Mouse (Mus musculus): ENCODE results near the gene 9230110F15Rik. TPM values are rescaled to one million over a fixed set of nuclear protein-coding genes. Genes with fewer than 3 reads are reported as not detected.
"Not testable (repeated sequence)": the region's sequence is repeated elsewhere in the genome, so short reads cannot be mapped to it uniquely, and the experiment has no call there.

Gene 9230110F15Rik
- not detected in 2 replicates for polyA plus RNA-seq (2014; fragmentation: Nextera tagmentation; extraction: Ambion mirVana)

- no peak within 1 kb of the TSS for H3K9ac ChIP-seq (ENCODE audit: low read length)
- no peak within 1 kb of the TSS for H3K4me3 ChIP-seq (ENCODE audit: low read depth, low read length)
- no peaks in the 10 kb centered on the region for H3K9me3 ChIP-seq (replicated peaks; ENCODE audit: control insufficient read depth, low read length)
- DNase-seq (ENCODE audit: low spot score) (no peak), ATAC-seq (no peak)
- no peaks in the 10 kb centered on the region for H3K36me3 ChIP-seq (ENCODE audit: control insufficient read depth, insufficient read depth, low read length)
- no peaks in the 10 kb centered on the region for H3K4me1 ChIP-seq (ENCODE audit: control insufficient read depth, insufficient read depth, low read length)
- H3K27me3 ChIP-seq (replicated peaks; ENCODE audit: control insufficient read depth, insufficient read depth, low read length), result no peaks in the 10 kb centered on the region
- 82% methylated on average over 1 of the region's 1 CpGs for WGBS
- no peak within 1 kb of the TSS for H3K4me2 ChIP-seq (ENCODE audit: low read length)
- no peak within 1 kb of the TSS for H3K27ac ChIP-seq (ENCODE audit: low read depth, low read length)
These were observed at the start of gene 9230110F15Rik for GRCm38 (mm10) chr9:35844050-35844449. Gene 9230110F15Rik (minus strand): TSS chr9:35844150.

- H3K27ac ChIP-seq (ENCODE audit: low read depth, low read length); H3K9ac ChIP-seq (ENCODE audit: low read length); DNase-seq (ENCODE audit: low spot score); H3K36me3 ChIP-seq (ENCODE audit: control insufficient read depth, insufficient read depth, low read length); H3K4me3 ChIP-seq (ENCODE audit: low read depth, low read length); ATAC-seq; H3K4me1 ChIP-seq (ENCODE audit: control insufficient read depth, insufficient read depth, low read length); H3K9me3 ChIP-seq (replicated peaks; ENCODE audit: control insufficient read depth, low read length); H3K27me3 ChIP-seq (replicated peaks; ENCODE audit: control insufficient read depth, insufficient read depth, low read length); H3K4me2 ChIP-seq (ENCODE audit: low read length): not testable (repeated sequence)
- 66% methylated on average over 1 of the region's 1 CpGs for WGBS
These were observed 49.2 kb upstream of the 9230110F15Rik start for GRCm38 (mm10) chr9:35893112-35893511.

- H3K4me1 ChIP-seq (ENCODE audit: control insufficient read depth, insufficient read depth, low read length); DNase-seq (ENCODE audit: low spot score); H3K9ac ChIP-seq (ENCODE audit: low read length); H3K27me3 ChIP-seq (replicated peaks; ENCODE audit: control insufficient read depth, insufficient read depth, low read length); H3K4me3 ChIP-seq (ENCODE audit: low read depth, low read length); ATAC-seq; H3K27ac ChIP-seq (ENCODE audit: low read depth, low read length); H3K4me2 ChIP-seq (ENCODE audit: low read length); H3K36me3 ChIP-seq (ENCODE audit: control insufficient read depth, insufficient read depth, low read length); H3K9me3 ChIP-seq (replicated peaks; ENCODE audit: control insufficient read depth, low read length): not testable (repeated sequence)
- WGBS, result 94% methylated on average over 15 of the region's 15 CpGs
These were observed 26.1 kb downstream of the 9230110F15Rik start for GRCm38 (mm10) chr9:35817881-35818280.

GRCm38 (mm10) chr9:35798146-35798545 lies 45.8 kb downstream of the 9230110F15Rik start:
- no peaks in the 10 kb centered on the region for H3K4me1 ChIP-seq (ENCODE audit: control insufficient read depth, insufficient read depth, low read length)
- no peaks in the 10 kb centered on the region for H3K36me3 ChIP-seq (ENCODE audit: control insufficient read depth, insufficient read depth, low read length)
- no peaks in the 10 kb centered on the region for H3K27me3 ChIP-seq (replicated peaks; ENCODE audit: control insufficient read depth, insufficient read depth, low read length)
- no peak overlapping the region for H3K9ac ChIP-seq (ENCODE audit: low read length)
- no peak overlapping the region for H3K27ac ChIP-seq (ENCODE audit: low read depth, low read length)
- H3K4me2 ChIP-seq (ENCODE audit: low read length), result no peak overlapping the region
- H3K9me3 ChIP-seq (replicated peaks; ENCODE audit: control insufficient read depth, low read length), result peaks cover 4% of the 10 kb centered on the region; the same call in 1 of the 2 replicates
- ATAC-seq, result no peak
- H3K4me3 ChIP-seq (ENCODE audit: low read depth, low read length), result no peak overlapping the region
- no peak for DNase-seq (ENCODE audit: low spot score)

GRCm38 (mm10) chr9:35790001-35790400 lies 53.9 kb downstream of the 9230110F15Rik start, which contains the start of the genes Gm27235 and D730048I06Rik:
Gene Gm27235 (minus strand): TSS chr9:35790101.
Gene D730048I06Rik (minus strand): TSS chr9:35790112.
- Histone ChIP-seq H3K9ac (ENCODE audit: low read length) (no peak within 1 kb of the TSS), H3K4me2 (ENCODE audit: low read length) (no peak within 1 kb of the TSS), H3K4me3 (ENCODE audit: low read depth, low read length) (no peak within 1 kb of the TSS), H3K9me3 (replicated peaks; ENCODE audit: control insufficient read depth, low read length) (0 out of 2 replicates have a peak, but pooled peaks cover 5% of the 10 kb centered on the region), H3K27me3 (replicated peaks; ENCODE audit: control insufficient read depth, insufficient read depth, low read length) (no peaks in the 10 kb centered on the region), H3K27ac (ENCODE audit: low read depth, low read length) (no peak within 1 kb of the TSS), H3K4me1 (ENCODE audit: control insufficient read depth, insufficient read depth, low read length) (no peaks in the 10 kb centered on the region), H3K36me3 (ENCODE audit: control insufficient read depth, insufficient read depth, low read length) (no peaks in the 10 kb centered on the region)
- DNase-seq (ENCODE audit: low spot score) (no peak), ATAC-seq (no peak)
- WGBS, result 95% methylated on average over 3 of the region's 3 CpGs

Other genes with a start within 250 kb of the 9230110F15Rik start
- gene Pate4, start 232.2 kb downstream of the 9230110F15Rik start, polyA plus RNA-seq (2014; fragmentation: Nextera tagmentation; extraction: Ambion mirVana), result not detected in 2 replicates
- gene Pate3, start 195.9 kb downstream of the 9230110F15Rik start, polyA plus RNA-seq (2014; fragmentation: Nextera tagmentation; extraction: Ambion mirVana), result not detected in 2 replicates
- gene Pate1, start 156.8 kb downstream of the 9230110F15Rik start, polyA plus RNA-seq (2014; fragmentation: Nextera tagmentation; extraction: Ambion mirVana), result not detected in 2 replicates
- gene Gm17677, start 103.1 kb downstream of the 9230110F15Rik start, polyA plus RNA-seq (2014; fragmentation: Nextera tagmentation; extraction: Ambion mirVana), result not detected in 2 replicates
- not detected in 2 replicates for gene Gm17727, start 66.0 kb downstream of the 9230110F15Rik start, polyA plus RNA-seq (2014; fragmentation: Nextera tagmentation; extraction: Ambion mirVana)
- gene Gm27235, start 54.0 kb downstream of the 9230110F15Rik start, polyA plus RNA-seq (2014; fragmentation: Nextera tagmentation; extraction: Ambion mirVana), result not detected in 2 replicates
- gene D730048I06Rik, start 54.0 kb downstream of the 9230110F15Rik start, polyA plus RNA-seq (2014; fragmentation: Nextera tagmentation; extraction: Ambion mirVana), result not detected in 2 replicates
- not detected in 2 replicates for gene 9230113P08Rik, start 64.3 kb upstream of the 9230110F15Rik start, polyA plus RNA-seq (2014; fragmentation: Nextera tagmentation; extraction: Ambion mirVana)